Mouse (Mus musculus): ENCODE results near the gene Cd8a.
"Not testable (repeated sequence)": the region's sequence is repeated elsewhere in the genome, so short reads cannot be mapped to it uniquely, and the experiment has no call there.

Cd8a gene

GRCm38 (mm10) chr6:71373249-71373775 lies at the start of gene Cd8a:
Cd8a (plus strand) TSS chr6:71373427.
- DNase-seq, result no peak

GRCm38 (mm10) chr6:71324816-71325215 lies 48.4 kb upstream of the Cd8a start:
- no peak for DNase-seq

GRCm38 (mm10) chr6:71329881-71330280 lies 43.3 kb upstream of the Cd8a start:
- no peak for DNase-seq

GRCm38 (mm10) chr6:71330486-71330885 lies 42.7 kb upstream of the Cd8a start:
- no peak for DNase-seq

GRCm38 (mm10) chr6:71331491-71331890 lies 41.7 kb upstream of the Cd8a start:
- DNase-seq, result not testable (repeated sequence)

GRCm38 (mm10) chr6:71332236-71332965 lies 40.8 kb upstream of the Cd8a start:
- DNase-seq, result no peak

GRCm38 (mm10) chr6:71333031-71333430 lies 40.2 kb upstream of the Cd8a start:
- DNase-seq, result no peak

DNA sequence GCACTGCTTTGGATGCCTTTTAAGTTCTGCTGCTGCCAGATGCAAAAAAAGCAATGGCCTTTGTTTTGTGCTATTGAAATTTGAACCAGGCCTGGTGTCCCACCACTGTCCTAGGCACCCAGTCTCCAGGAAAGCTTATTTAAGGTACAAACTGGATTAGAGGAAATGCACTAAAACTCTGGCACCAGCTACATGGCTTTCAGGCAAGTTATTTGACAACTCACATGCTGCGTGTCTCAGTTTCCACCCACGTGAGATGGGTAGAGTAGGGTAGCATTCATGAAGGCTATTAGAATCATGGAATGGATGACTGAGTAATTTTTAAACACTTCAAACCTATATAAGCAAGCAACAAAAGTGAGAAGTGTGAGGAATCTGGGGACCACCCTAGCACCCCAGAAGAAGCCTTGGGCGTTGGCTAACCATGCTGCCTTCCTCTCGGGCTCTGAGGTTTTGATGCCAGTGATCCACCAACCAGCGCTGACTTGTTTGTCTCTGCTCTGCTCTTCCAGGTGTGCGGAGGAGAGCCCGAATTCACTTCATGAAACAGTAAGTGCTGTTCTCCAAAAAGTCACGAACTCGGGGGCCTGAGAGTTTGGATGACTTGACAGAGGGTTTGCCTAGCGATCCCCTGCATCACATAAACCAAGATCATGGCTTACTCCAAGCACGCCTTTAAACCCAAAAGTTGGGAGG lies 39.5 kb upstream of the Cd8a start:
- no peak for DNase-seq

- no peak for DNase-seq
Observed at GRCm38 (mm10) chr6:71337666-71338065, 35.6 kb upstream of the Cd8a start.

- DNase-seq, result no peak
Observed at GRCm38 (mm10) chr6:71338941-71339340, 34.3 kb upstream of the Cd8a start.

- no peak for DNase-seq
Observed at GRCm38 (mm10) chr6:71339351-71339750, 33.9 kb upstream of the Cd8a start.

- DNase-seq, result no peak
Observed at GRCm38 (mm10) chr6:71341179-71341578, 32.0 kb upstream of the Cd8a start.

DNA sequence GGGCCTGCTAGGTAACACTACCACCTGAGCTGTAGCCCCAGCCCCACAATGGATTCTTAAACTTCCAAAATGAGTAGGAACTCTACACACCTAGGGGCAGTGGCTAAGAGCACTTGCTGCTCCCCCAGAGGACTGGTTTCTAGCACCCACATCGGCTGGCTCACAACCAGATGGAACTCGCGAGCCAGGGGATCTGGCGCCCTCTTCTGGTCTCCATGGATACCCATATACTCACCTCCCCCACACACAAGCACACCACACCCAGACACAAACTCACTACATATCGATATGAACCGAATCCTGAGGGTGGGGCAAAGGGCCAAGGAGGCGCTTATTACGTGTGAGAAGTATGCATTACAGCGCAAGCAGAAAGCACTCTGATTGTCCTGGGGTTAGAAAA lies 25.2 kb upstream of the Cd8a start:
- DNase-seq, result no peak

DNA sequence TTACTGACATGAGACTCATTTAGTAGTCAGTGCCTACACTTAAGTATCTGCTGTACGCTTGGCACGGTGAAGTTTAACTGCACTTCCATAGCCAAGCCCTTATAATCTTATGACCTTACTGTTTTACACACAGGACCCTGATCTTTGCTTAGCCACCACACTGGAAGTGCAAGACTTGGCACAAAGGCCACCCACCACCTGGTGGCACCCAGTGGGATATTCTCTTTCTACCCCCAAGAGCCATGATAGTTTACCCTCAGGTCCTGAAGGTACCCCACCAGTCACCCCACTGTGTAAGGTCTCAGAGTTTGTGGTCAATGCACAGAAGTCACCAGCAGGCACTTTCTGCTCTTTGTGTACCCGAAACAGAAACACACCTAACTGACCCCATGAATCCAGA lies 22.0 kb upstream of the Cd8a start:
- DNase-seq, result no peak

GRCm38 (mm10) chr6:71352201-71352600 lies 21.0 kb upstream of the Cd8a start:
- no peak for DNase-seq

DNA sequence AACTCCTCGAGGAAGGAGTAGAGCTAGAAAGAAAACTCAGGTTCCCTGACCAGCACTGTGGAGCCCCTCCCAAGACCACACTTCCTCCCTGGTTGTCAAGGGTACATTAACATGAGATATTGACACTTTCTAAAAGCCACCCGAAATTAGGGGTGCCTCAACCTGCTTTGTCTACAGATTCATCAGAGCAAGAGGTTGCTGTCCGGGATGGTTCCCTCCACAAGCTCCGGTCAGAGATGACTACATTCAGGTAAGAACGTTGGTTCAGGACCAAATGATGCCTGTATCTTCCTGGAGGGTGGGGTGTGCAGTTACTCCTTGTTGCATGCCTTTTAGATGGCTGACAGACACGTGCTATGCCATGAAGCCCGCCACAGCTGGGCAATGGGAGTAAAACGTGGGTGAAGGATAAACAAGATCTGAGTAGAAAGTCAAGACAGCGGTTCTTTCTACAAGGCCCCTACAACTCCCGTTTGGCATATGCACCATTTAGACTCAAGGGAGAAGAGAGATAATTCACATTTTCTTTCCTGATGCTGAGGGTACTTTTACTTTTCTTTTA lies 20.3 kb upstream of the Cd8a start:
- no peak for DNase-seq

- no peak for DNase-seq
Observed at GRCm38 (mm10) chr6:71353722-71354121, 19.5 kb upstream of the Cd8a start.

- DNase-seq, result no peak
Observed at GRCm38 (mm10) chr6:71357493-71357892, 15.7 kb upstream of the Cd8a start.

- DNase-seq, result no peak
Observed at GRCm38 (mm10) chr6:71360221-71360620, 13.0 kb upstream of the Cd8a start.

DNA sequence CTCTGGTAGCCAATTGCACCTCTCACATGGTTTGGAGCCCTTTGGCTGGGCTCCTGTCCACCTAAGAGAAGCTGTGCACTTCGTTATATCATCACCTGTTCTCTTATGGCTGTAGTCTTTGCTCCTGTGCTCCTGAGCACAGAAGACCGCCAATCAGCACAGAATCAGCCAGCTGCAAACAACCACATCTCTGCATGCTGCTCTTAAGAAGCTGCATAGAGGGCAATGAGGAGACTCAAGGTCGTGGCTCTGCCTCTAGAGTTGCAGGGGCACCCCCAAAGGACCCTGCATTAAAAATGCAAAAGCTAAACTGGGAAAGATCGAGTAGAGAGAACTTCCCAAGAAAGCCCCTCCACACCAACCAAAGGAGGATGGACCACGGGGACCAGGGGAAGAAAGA lies 12.5 kb upstream of the Cd8a start:
- DNase-seq, result no peak

GRCm38 (mm10) chr6:71361156-71361670 lies 12.0 kb upstream of the Cd8a start:
- no peak for DNase-seq

- DNase-seq, result no peak
Observed at GRCm38 (mm10) chr6:71363995-71364394, 9.2 kb upstream of the Cd8a start.

DNA sequence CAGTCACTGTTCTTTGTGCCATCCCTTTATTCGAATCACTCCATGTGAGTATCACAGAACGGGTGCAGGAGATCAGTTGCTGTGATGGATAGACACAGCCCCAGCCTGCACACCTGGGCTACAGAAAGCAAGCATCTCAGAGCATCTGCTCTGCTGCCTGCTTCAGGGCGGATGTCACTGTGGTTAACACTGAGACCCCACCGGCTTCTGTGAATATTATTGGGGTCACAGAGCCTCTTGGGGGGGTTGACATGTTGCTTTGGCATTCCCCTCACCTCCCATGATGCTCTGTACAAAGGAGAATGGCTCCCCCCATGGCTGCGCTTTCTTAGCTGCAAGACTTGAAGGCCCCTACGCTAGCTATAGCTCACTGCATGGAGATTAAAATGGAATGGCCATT lies 3.8 kb upstream of the Cd8a start:
- no peak for DNase-seq

GRCm38 (mm10) chr6:71371085-71371605 lies 2.1 kb upstream of the Cd8a start:
- DNase-seq, result no peak

Data from cerebellum, adult 9-11 months (tissue).